Mouse (Mus musculus) thymus, adult 2 months (tissue): Measurements from ENCODE around the gene Wdr4.

Source experiments
- CTCF ChIP-seq: fragments of 200-500 bp; IDR thresholded peaks from 2 replicates; pipeline ENCODE4 v1.5.1; 2012; ENCODE audit warnings: mild to moderate bottlenecking, control low read depth, low read length, moderate library complexity, borderline replicate concordance; ENCODE audit not compliant: control insufficient read depth, poor library complexity, insufficient read depth; ENCODE audit errors: extremely low read depth
- POLR2A ChIP-seq: fragments of 200-500 bp; IDR thresholded peaks from 2 replicates; pipeline ENCODE4 v1.6.1; 2012; ENCODE audit warnings: mild to moderate bottlenecking, low read length, control low read depth, moderate library complexity; ENCODE audit not compliant: control insufficient read depth, poor library complexity, insufficient read depth; ENCODE audit errors: extremely low read depth

- TF ChIP-seq CTCF: no peak
- no peak for TF ChIP-seq POLR2A
Observed at GRCm38 (mm10) chr17:31503936-31504335, 15.8 kb downstream of the Wdr4 start.
